Mouse (Mus musculus): ENCODE measurements around the gene Sync. TPM values are rescaled to one million over a fixed set of nuclear protein-coding genes. Genes with fewer than 3 reads are reported as not detected.

Gene Sync
- polyA plus RNA-seq, 1 experiment = 0.69 TPM

DNA sequence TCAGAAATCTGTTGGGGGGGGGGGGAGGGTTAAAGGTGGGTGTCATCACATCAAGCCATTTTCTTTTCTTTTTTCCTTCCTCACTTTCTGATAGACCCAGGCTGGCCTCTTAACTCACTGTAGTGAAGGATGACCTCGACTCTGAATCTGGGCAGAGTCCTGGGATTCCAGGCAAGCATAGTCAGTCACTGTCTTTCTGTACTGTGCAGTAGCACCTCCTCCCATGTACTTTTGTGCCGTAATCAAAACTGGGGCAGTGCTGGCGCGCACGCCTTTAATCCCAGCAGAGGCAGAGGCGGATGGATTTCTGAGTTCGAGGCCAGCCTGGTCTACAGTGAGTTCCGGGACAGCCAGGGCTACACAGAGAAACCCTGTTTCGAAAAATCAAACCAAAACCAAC, 16.4 kb downstream of the Sync start:
- Histone ChIP-seq H3K4me1 (ENCODE audit: control insufficient read depth, insufficient read depth, low read length) (no peaks in the 10 kb centered on the region; the same call in 1 of the 2 replicates), H3K27ac (ENCODE audit: insufficient read depth, low read depth, low read length) (no peak overlapping the region), H3K27me3 (replicated peaks; ENCODE audit: control insufficient read depth, insufficient read depth, low read length) (no peaks in the 10 kb centered on the region), H3K4me3 (ENCODE audit: insufficient read depth, low read depth, low read length) (no peak overlapping the region), H3K36me3 (ENCODE audit: control insufficient read depth, insufficient read depth, low read length) (peaks cover 2% of the 10 kb centered on the region; the same call in 1 of the 2 replicates)
- 70% methylated on average over 9 of the region's 9 CpGs for WGBS
- DNase-seq = peak; percentile 51
- TF ChIP-seq POLR2A (IDR thresholded peaks at IDR 0.05; ENCODE audit: low read depth, low read length) (no peak), CTCF (conservative IDR thresholded peaks at IDR 0.05; ENCODE audit: insufficient read depth, insufficient read length, low read depth, low read length) (no peak)

GRCm38 (mm10) chr4:129304306-129304705, 16.9 kb downstream of the Sync start:
- Histone ChIP-seq H3K4me3 (ENCODE audit: insufficient read depth, low read depth, low read length) (no peak overlapping the region), H3K4me1 (ENCODE audit: control insufficient read depth, insufficient read depth, low read length) (no peaks in the 10 kb centered on the region; the same call in 1 of the 2 replicates), H3K36me3 (ENCODE audit: control insufficient read depth, insufficient read depth, low read length) (peaks cover 2% of the 10 kb centered on the region; the same call in 1 of the 2 replicates), H3K27ac (ENCODE audit: insufficient read depth, low read depth, low read length) (no peak overlapping the region), H3K27me3 (replicated peaks; ENCODE audit: control insufficient read depth, insufficient read depth, low read length) (no peaks in the 10 kb centered on the region)
- TF ChIP-seq CTCF (conservative IDR thresholded peaks at IDR 0.05; ENCODE audit: insufficient read depth, insufficient read length, low read depth, low read length) = no peak
- TF ChIP-seq POLR2A (IDR thresholded peaks at IDR 0.05; ENCODE audit: low read depth, low read length) = no peak
- no peak for DNase-seq
- 40% methylated on average over 1 of the region's 1 CpGs for WGBS

GRCm38 (mm10) chr4:129307936-129308335, 20.5 kb downstream of the Sync start:
- Histone ChIP-seq H3K27me3 (replicated peaks; ENCODE audit: control insufficient read depth, insufficient read depth, low read length) (no peaks in the 10 kb centered on the region), H3K4me1 (ENCODE audit: control insufficient read depth, insufficient read depth, low read length) (no peaks in the 10 kb centered on the region; the same call in 1 of the 2 replicates), H3K36me3 (ENCODE audit: control insufficient read depth, insufficient read depth, low read length) (peaks cover 5% of the 10 kb centered on the region), H3K27ac (ENCODE audit: insufficient read depth, low read depth, low read length) (no peak overlapping the region), H3K4me3 (ENCODE audit: insufficient read depth, low read depth, low read length) (no peak overlapping the region)
- WGBS = 77% methylated on average over 1 of the region's 1 CpGs
- DNase-seq = no peak
- TF ChIP-seq CTCF (conservative IDR thresholded peaks at IDR 0.05; ENCODE audit: insufficient read depth, insufficient read length, low read depth, low read length) (no peak), POLR2A (IDR thresholded peaks at IDR 0.05; ENCODE audit: low read depth, low read length) (no peak)

DNA sequence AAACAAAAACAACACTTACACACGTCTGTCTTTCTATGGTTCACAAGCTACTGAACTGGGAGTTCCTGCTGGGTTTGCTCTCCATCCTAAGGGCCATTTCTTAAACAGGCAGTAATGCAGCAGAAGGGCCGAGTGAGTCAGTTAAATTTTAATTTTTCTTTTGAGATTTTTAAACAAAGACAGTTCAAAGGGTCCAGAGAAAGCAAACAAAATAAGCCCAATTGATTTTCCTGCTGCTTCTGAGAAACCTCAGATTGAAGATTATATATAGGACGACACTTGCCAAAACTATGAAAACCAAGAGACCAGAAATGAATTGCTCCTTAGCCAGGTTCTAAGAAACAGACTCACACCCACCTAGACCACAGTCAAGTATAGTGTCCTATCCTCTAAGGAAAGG, 26.5 kb downstream of the Sync start:
- 37% methylated on average over 3 of the region's 3 CpGs for WGBS

DNA sequence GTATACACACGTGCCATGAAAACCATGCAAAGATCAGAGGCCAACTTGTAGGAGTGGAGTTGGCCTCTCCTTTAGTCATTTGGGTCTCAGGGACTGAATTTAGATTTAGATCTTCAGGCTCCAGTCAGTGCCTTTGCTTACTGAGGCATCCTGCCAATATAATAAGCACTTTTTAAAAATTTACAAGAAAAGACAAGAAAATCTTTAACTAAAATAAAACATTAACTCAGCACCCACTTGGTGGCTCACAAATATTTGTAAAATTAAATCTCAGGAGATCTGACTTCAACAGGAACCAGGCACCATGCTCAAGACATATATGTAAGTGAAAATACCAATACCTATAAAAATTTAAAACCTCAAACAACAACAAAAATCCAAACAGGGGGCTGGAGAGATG, 33.5 kb downstream of the Sync start:
- DNase-seq = peak; percentile 73
- Histone ChIP-seq H3K4me3 (ENCODE audit: insufficient read depth, low read depth, low read length) (no peak overlapping the region), H3K27me3 (replicated peaks; ENCODE audit: control insufficient read depth, insufficient read depth, low read length) (no peaks in the 10 kb centered on the region), H3K36me3 (ENCODE audit: control insufficient read depth, insufficient read depth, low read length) (peaks cover 13% of the 10 kb centered on the region), H3K4me1 (ENCODE audit: control insufficient read depth, insufficient read depth, low read length) (peaks cover 10% of the 10 kb centered on the region), H3K27ac (ENCODE audit: insufficient read depth, low read depth, low read length) (no peak overlapping the region)
- TF ChIP-seq POLR2A (IDR thresholded peaks at IDR 0.05; ENCODE audit: low read depth, low read length) = no peak
- no peak for TF ChIP-seq CTCF (conservative IDR thresholded peaks at IDR 0.05; ENCODE audit: insufficient read depth, insufficient read length, low read depth, low read length)
- 26% methylated on average over 1 of the region's 1 CpGs for WGBS

More for the DNA sequence above, 26.5 kb downstream of the Sync start:
- Histone ChIP-seq H3K27ac (ENCODE audit: insufficient read depth, low read depth, low read length) (peak overlapping the region; percentile 38; the same call in 1 of the 2 replicates), H3K27me3 (replicated peaks; ENCODE audit: control insufficient read depth, insufficient read depth, low read length) (no peaks in the 10 kb centered on the region), H3K4me3 (ENCODE audit: insufficient read depth, low read depth, low read length) (no peak overlapping the region), H3K4me1 (ENCODE audit: control insufficient read depth, insufficient read depth, low read length) (peaks cover 6% of the 10 kb centered on the region; the same call in 1 of the 2 replicates), H3K36me3 (ENCODE audit: control insufficient read depth, insufficient read depth, low read length) (peaks cover 12% of the 10 kb centered on the region)
- peak; percentile 60 for DNase-seq
- no peak for TF ChIP-seq CTCF (conservative IDR thresholded peaks at IDR 0.05; ENCODE audit: insufficient read depth, insufficient read length, low read depth, low read length)
- no peak for TF ChIP-seq POLR2A (IDR thresholded peaks at IDR 0.05; ENCODE audit: low read depth, low read length)

DNA sequence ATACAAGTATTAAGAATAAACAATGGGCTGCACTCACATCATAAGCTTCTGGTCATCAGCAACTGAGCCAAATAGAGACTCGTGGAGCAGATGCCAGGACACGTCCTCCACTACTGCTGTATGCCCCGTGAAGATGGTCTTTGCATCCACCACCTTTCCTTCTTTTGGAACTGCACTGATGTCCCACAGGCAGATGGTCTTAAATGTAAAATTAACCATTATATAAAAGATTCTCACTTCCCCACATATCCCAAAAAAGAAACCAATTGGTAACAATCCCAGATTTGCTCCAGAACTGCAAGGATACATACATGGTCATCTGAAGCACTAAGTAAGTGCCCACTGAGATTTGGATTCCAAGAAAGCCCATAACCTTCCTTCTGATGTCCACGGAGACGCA, 34.6 kb downstream of the Sync start:
- Histone ChIP-seq H3K4me1 (ENCODE audit: control insufficient read depth, insufficient read depth, low read length) (peaks cover 15% of the 10 kb centered on the region), H3K27me3 (replicated peaks; ENCODE audit: control insufficient read depth, insufficient read depth, low read length) (no peaks in the 10 kb centered on the region), H3K36me3 (ENCODE audit: control insufficient read depth, insufficient read depth, low read length) (peaks cover 13% of the 10 kb centered on the region), H3K4me3 (ENCODE audit: insufficient read depth, low read depth, low read length) (no peak overlapping the region), H3K27ac (ENCODE audit: insufficient read depth, low read depth, low read length) (no peak overlapping the region)
- WGBS = 88% methylated on average over 5 of the region's 5 CpGs
- TF ChIP-seq POLR2A (IDR thresholded peaks at IDR 0.05; ENCODE audit: low read depth, low read length) (no peak), CTCF (conservative IDR thresholded peaks at IDR 0.05; ENCODE audit: insufficient read depth, insufficient read length, low read depth, low read length) (no peak)
- no peak for DNase-seq

DNA sequence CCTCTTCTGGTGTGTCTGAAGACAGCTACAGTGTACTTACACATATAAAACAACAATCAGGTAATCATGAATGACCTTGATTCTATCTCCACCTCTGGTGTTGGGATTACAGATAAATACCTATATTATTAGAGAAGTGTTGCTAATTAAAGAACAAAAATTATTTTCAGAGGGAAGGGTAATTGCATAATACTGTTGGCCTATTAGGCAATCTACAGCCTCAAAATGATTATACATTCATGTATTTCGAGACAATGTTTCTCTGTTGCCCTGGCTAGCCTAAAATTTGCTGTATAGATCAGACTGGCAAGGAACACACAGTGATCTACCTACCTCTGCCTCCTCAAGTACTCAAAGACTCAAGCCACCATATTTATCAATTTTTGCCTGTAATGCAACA, 36.1 kb downstream of the Sync start:
- 84% methylated on average over 1 of the region's 1 CpGs for WGBS
- H3K27ac ChIP-seq (ENCODE audit: insufficient read depth, low read depth, low read length) = no peak overlapping the region
- H3K27me3 ChIP-seq (replicated peaks; ENCODE audit: control insufficient read depth, insufficient read depth, low read length) = no peaks in the 10 kb centered on the region
- DNase-seq = no peak
- TF ChIP-seq CTCF (conservative IDR thresholded peaks at IDR 0.05; ENCODE audit: insufficient read depth, insufficient read length, low read depth, low read length) = no peak
- no peak for TF ChIP-seq POLR2A (IDR thresholded peaks at IDR 0.05; ENCODE audit: low read depth, low read length)
- H3K4me3 ChIP-seq (ENCODE audit: insufficient read depth, low read depth, low read length) = no peak overlapping the region
- H3K36me3 ChIP-seq (ENCODE audit: control insufficient read depth, insufficient read depth, low read length) = peaks cover 13% of the 10 kb centered on the region
- peaks cover 15% of the 10 kb centered on the region for H3K4me1 ChIP-seq (ENCODE audit: control insufficient read depth, insufficient read depth, low read length)
